Mouse (Mus musculus): ENCODE data around the gene Mfap3. TPM values are rescaled to one million over a fixed set of nuclear protein-coding genes. Genes with fewer than 3 reads are reported as not detected.

Mfap3 gene
- total RNA-seq, 2 experiments from 2014 or later: 29.5 to 36.4 TPM

DNA sequence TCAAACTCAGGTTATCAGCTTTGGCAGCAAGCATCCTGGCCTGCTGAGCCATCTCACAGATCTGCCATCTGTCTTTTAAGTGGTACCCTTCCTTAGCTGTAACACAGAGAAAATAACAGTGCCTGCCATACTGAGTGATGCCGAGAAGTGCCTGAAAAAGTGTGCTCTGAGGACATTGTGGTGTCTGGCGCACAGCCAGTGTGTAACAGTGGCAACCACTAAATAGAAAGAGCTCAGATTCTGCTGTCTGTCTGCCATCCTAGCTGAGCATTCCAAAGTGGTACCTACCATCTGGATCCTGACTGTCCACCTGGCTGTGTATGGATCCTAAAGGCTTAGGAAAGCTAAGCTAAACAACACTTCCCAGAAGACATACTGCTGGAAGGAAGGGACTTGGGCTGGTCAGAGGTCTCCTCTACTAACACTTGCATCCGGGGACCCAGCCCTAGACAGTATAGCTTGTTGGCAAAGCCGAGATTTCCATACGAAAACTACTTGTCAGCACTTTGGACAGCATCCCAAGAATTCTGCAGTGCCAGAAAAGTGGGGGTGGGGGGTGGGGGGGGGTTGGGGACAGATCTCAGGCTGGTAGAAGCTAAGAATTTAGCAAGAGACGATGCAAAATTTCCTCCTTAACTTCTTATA, 58.5 kb downstream of the Mfap3 start:
- no peak for DNase-seq (ENCODE audit: extremely low spot score in 1 of 2, low spot score in 1 of 2)

DNA sequence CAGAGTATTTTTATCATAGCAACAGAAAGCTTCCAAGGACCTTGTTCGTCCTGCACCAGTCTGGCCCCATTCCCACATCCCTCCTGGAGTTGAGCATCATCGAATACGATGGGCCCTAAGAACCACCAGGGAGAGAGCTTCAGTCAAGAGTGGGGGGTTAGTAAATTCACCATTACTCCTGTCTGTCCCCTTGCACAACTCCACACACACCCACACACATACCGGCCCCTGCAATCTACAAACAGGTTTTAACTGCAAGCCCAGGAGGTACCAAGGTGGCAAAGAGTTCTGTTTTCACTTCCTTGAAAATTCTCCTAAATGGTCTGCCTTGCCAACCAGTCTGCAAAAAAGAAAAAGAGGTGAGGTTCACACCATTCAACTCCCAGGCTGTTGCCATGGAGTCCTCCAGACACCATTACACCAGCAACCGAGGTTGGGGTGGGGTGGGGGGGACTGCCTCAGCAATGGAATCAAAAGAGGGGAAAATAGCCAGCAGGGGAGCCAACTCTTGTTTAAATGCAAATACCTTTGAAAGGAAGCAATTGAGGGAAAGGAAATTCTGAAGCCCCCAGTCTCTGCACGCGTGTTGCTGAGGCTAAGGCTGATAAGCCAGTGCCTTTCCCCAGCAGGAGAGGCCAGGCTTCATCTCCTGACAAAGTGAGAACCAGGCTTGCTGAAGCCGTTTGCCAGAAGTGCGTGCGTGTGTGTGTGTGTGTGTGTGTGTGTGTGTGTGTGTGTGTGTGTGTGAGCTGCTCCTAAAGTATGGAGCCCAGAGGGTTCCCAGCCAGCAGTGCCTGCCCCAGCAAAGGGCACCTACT, 64.6 kb downstream of the Mfap3 start:
- DNase-seq (ENCODE audit: extremely low spot score in 1 of 2, low spot score in 1 of 2): no peak

Other genes with a start within 250 kb of the Mfap3 start
- 10 to 100 TPM; 33.2 to 35.8 TPM for gene Fam114a2, start within 50 bp of the Mfap3 start, total RNA-seq (2021)
- 1 to 10 TPM; 7.1 TPM for gene Galnt10, start 126.8 kb downstream of the Mfap3 start, total RNA-seq (2021)